Mouse (Mus musculus) ES-Bruce4 (cell line): ENCODE data around the gene Rapgefl1.

Experiments used
- CTCF ChIP-seq: IDR thresholded peaks from one replicate; pipeline ENCODE4 v1.8.1; 2011; ENCODE audit warnings: low read depth, low read length
- POLR2A ChIP-seq: IDR thresholded peaks from one replicate; pipeline ENCODE4 v1.8.1; 2011; ENCODE audit warnings: low read length; ENCODE audit not compliant: insufficient read depth

- TF ChIP-seq CTCF (no peak), POLR2A (no peak)
Measured at GRCm38 (mm10) chr11:98794469-98795014, 42.0 kb upstream of the Rapgefl1 start.
